ENCODE assay signal across 16 mouse cellular contexts in the genomic region with DNA sequence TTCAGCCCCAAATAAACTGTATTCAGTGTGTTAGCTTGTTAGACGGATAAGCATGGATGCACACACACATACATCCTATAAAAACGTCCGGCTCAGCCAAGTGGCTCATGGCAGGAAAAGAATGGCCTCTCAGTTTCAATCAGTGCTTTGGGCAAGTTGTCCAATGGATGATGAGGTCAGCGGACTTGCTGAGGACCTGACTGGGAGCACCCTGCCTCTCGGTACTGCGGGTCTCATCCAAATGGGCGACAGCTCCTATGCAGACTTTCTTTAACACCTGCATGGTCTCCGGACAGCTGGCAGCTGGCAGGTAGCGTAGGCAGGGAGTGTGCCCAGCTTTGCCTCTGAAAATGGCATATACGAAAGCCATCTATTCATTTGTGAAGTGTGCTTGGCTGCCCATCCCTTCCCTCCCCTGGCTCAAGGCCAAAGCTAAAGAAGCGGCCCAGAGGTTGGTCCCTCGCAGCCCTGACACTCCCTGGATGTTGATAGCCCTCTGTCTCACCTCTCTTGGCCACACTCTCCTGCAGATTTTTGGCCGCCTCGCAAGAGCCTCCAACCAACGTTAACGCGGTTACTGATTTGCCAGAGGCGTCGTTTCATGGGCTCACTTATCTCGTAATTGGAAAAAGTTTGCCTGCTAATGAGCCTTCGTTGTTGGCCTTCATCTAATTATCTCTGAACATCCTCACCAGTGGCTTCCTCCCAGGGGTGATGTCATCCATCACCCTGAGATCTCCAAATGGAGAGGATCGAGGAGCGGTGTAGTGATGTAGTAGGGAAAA.
A peak's percentile ranks its signal among the peaks of the same experiment; 100 is the strongest.
DNase-seq lines count a peak whose midpoint lies in the region; ATAC-seq lines count a peak whose summit lies in the region.
"Had no signal": no experiment of that assay in that cellular context is flagged by ENCODE, and none has a peak within 500 bp of the region (broad histone marks: within the 10 kb centered on the region; RNA-seq: fewer than 3 reads in every experiment).

No protein-coding gene starts in this region.

- peaks cover 10% of the 10 kb centered on the region for H3K9me3 ChIP-seq in hindbrain, embryonic 10.5 days
- peaks cover 2% of the 10 kb centered on the region; the same call in 1 of the 2 replicates for H3K9me3 ChIP-seq in hindbrain, embryonic 16.5 days (ENCODE audit: control insufficient read depth, low read length)
- H3K9me3 ChIP-seq in midbrain, embryonic 16.5 days (replicated peaks; ENCODE audit: control insufficient read depth, low read length, poor library complexity, severe bottlenecking): no peaks in the 10 kb centered on the region; the same call in 1 of the 2 replicates
- H3K9me3 ChIP-seq in midbrain, embryonic 15.5 days: no peaks in the 10 kb centered on the region
- peaks cover 7% of the 10 kb centered on the region for H3K9me3 ChIP-seq in forebrain, embryonic 16.5 days (ENCODE audit: control insufficient read depth, low read length)
- H3K9me3 ChIP-seq: limb, embryonic 15.5 days had no signal

- H3K4me1 ChIP-seq in hindbrain, embryonic 10.5 days (replicated peaks): peaks cover 51% of the 10 kb centered on the region
- peaks cover 34% of the 10 kb centered on the region for H3K4me1 ChIP-seq in hindbrain, embryonic 16.5 days (ENCODE audit: control insufficient read depth, insufficient read depth, low read depth, low read length)
- peaks cover 33% of the 10 kb centered on the region for H3K4me1 ChIP-seq in midbrain, embryonic 16.5 days (ENCODE audit: control insufficient read depth, insufficient read depth, low read length)
- H3K4me1 ChIP-seq in midbrain, embryonic 15.5 days: peaks cover 43% of the 10 kb centered on the region
- peaks cover 37% of the 10 kb centered on the region for H3K4me1 ChIP-seq in forebrain, embryonic 16.5 days (replicated peaks; ENCODE audit: control insufficient read depth, insufficient read depth, low read length)

- ATAC-seq in hindbrain, embryonic 16.5 days: no peak
- no peak for ATAC-seq in midbrain, embryonic 16.5 days
- ATAC-seq in midbrain, embryonic 15.5 days (replicated peaks): no peak
- ATAC-seq in forebrain, embryonic 16.5 days: peak; percentile 35

- H3K4me2 ChIP-seq in hindbrain, embryonic 16.5 days (ENCODE audit: low read length): no peak overlapping the region
- H3K4me2 ChIP-seq in midbrain, embryonic 16.5 days (ENCODE audit: low read length): no peak overlapping the region
- no peak overlapping the region for H3K4me2 ChIP-seq in midbrain, embryonic 15.5 days
- 0 out of 2 replicates have a peak overlapping the region, but pooled peaks have one; percentile 7 for H3K4me2 ChIP-seq in forebrain, embryonic 16.5 days (ENCODE audit: low read length)
- H3K4me2 ChIP-seq: limb, embryonic 15.5 days had no signal

- H3K27ac ChIP-seq in hindbrain, embryonic 10.5 days: peak overlapping the region; percentile 23; the same call in 1 of the 2 replicates
- H3K27ac ChIP-seq in hindbrain, embryonic 16.5 days (ENCODE audit: low read depth, low read length): no peak overlapping the region
- H3K27ac ChIP-seq in midbrain, embryonic 16.5 days (ENCODE audit: low read length): no peak overlapping the region; the same call in 1 of the 2 replicates
- no peak overlapping the region for H3K27ac ChIP-seq in midbrain, embryonic 15.5 days
- H3K27ac ChIP-seq in forebrain, embryonic 16.5 days (ENCODE audit: low read length): no peak overlapping the region; the same call in 1 of the 2 replicates
- H3K27ac ChIP-seq: limb, embryonic 15.5 days had no signal

- no peak overlapping the region for H3K4me3 ChIP-seq in hindbrain, embryonic 10.5 days
- no peak overlapping the region for H3K4me3 ChIP-seq in hindbrain, embryonic 16.5 days (ENCODE audit: low read length)
- no peak overlapping the region for H3K4me3 ChIP-seq in midbrain, embryonic 16.5 days (ENCODE audit: low read depth, low read length)
- no peak overlapping the region for H3K4me3 ChIP-seq in midbrain, embryonic 15.5 days
- no peak overlapping the region for H3K4me3 ChIP-seq in forebrain, embryonic 16.5 days (replicated peaks; ENCODE audit: low read length)
- H3K4me3 ChIP-seq: erythroblast, embryonic 14.5 days; limb, embryonic 15.5 days; myocyte had no signal

- no peak overlapping the region for H3K9ac ChIP-seq in hindbrain, embryonic 16.5 days (ENCODE audit: low read depth, low read length)
- H3K9ac ChIP-seq in midbrain, embryonic 16.5 days (ENCODE audit: low read depth, low read length): 0 out of 2 replicates have a peak overlapping the region, but pooled peaks have one; percentile 8
- H3K9ac ChIP-seq in midbrain, embryonic 15.5 days: no peak overlapping the region
- H3K9ac ChIP-seq in forebrain, embryonic 16.5 days (replicated peaks; ENCODE audit: low read depth, low read length): no peak overlapping the region
- H3K9ac ChIP-seq: limb, embryonic 15.5 days had no signal

- 0 out of 2 replicates have a peak, but pooled peaks cover 4% of the 10 kb centered on the region for H3K36me3 ChIP-seq in hindbrain, embryonic 10.5 days
- H3K36me3 ChIP-seq in hindbrain, embryonic 16.5 days (ENCODE audit: control insufficient read depth, insufficient read depth, low read length): no peaks in the 10 kb centered on the region
- H3K36me3 ChIP-seq in midbrain, embryonic 16.5 days (ENCODE audit: control insufficient read depth, insufficient read depth, low read length): no peaks in the 10 kb centered on the region
- no peaks in the 10 kb centered on the region for H3K36me3 ChIP-seq in midbrain, embryonic 15.5 days (replicated peaks)
- no peaks in the 10 kb centered on the region for H3K36me3 ChIP-seq in forebrain, embryonic 16.5 days (ENCODE audit: control insufficient read depth, insufficient read depth)
- H3K36me3 ChIP-seq: limb, embryonic 15.5 days had no signal

- H3K27me3 ChIP-seq in hindbrain, embryonic 10.5 days (ENCODE audit: insufficient read depth, poor library complexity, severe bottlenecking): no peaks in the 10 kb centered on the region
- H3K27me3 ChIP-seq in hindbrain, embryonic 16.5 days (replicated peaks; ENCODE audit: control insufficient read depth, insufficient read depth, low read length): no peaks in the 10 kb centered on the region
- H3K27me3 ChIP-seq in midbrain, embryonic 16.5 days (ENCODE audit: control insufficient read depth, insufficient read depth, low read depth, low read length): no peaks in the 10 kb centered on the region
- H3K27me3 ChIP-seq in midbrain, embryonic 15.5 days (replicated peaks): no peaks in the 10 kb centered on the region
- no peaks in the 10 kb centered on the region for H3K27me3 ChIP-seq in forebrain, embryonic 16.5 days (replicated peaks; ENCODE audit: control insufficient read depth, insufficient read depth, low read length)
- H3K27me3 ChIP-seq: CH12.LX; limb, embryonic 15.5 days had no signal

- WGBS in hindbrain, embryonic 10.5 days: 88% methylated on average over 23 of the region's 23 CpGs
- 46% methylated on average over 23 of the region's 23 CpGs for WGBS in hindbrain, embryonic 16.5 days
- 72% methylated on average over 23 of the region's 23 CpGs for WGBS in midbrain, embryonic 16.5 days
- WGBS in midbrain, embryonic 15.5 days: 74% methylated on average over 23 of the region's 23 CpGs
- WGBS in forebrain, embryonic 16.5 days: 42% methylated on average over 23 of the region's 23 CpGs

- peak; percentile 14 for DNase-seq in adrenal gland, postnatal 10 days
- no peak for DNase-seq in adrenal gland, adult 2 months
- DNase-seq in hindbrain, embryonic 10.5 days (ENCODE audit: low spot score): no peak
- DNase-seq in urinary bladder, adult 2 months (ENCODE audit: low spot score): no peak
- DNase-seq: cerebellum, adult 11 months; kidney, adult 18-20 months; lung, postnatal 10 days; right cerebral cortex, postnatal 14 days had no signal
